Mouse (Mus musculus) R1 (cell line): Measurements from ENCODE around the gene Tmem59.
A peak's percentile ranks its signal among the peaks of the same experiment; 100 is the strongest.

Source experiments
- DNase-seq: peaks from one replicate; pipeline ENCODE4 v3.0.0-alpha.2; 2018; ENCODE audit warnings: low read depth, low spot score

Tmem59 gene

GRCm38 (mm10) chr4:107240196-107240595, 62.0 kb downstream of the Tmem59 start:
- DNase-seq: no peak

GRCm38 (mm10) chr4:107243365-107244333, 65.5 kb downstream of the Tmem59 start:
- DNase-seq: no peak

- DNase-seq: no peak
These were observed 67.2 kb downstream of the Tmem59 start for GRCm38 (mm10) chr4:107245368-107245767.

- no peak for DNase-seq
These were observed 67.8 kb downstream of the Tmem59 start for GRCm38 (mm10) chr4:107246040-107246439.

GRCm38 (mm10) chr4:107247110-107247509, 68.9 kb downstream of the Tmem59 start:
- DNase-seq: no peak

GRCm38 (mm10) chr4:107248061-107248460, 69.9 kb downstream of the Tmem59 start:
- no peak for DNase-seq

- no peak for DNase-seq
These were observed 71.3 kb downstream of the Tmem59 start for GRCm38 (mm10) chr4:107249471-107249870.

GRCm38 (mm10) chr4:107250494-107250893, 72.3 kb downstream of the Tmem59 start:
- DNase-seq: peak; percentile 58
